Mouse (Mus musculus): ENCODE results near the gene Golt1b. TPM values are rescaled to one million over a fixed set of nuclear protein-coding genes. Genes with fewer than 3 reads are reported as not detected.
"Not testable (repeated sequence)": the region's sequence is repeated elsewhere in the genome, so short reads cannot be mapped to it uniquely, and the experiment has no call there.

The Golt1b gene
- polyA plus RNA-seq (2012; rRNA removed): 22.0 and 23.8 TPM in 2 replicates

GRCm38 (mm10) chr6:142387011-142387754 is at the start of gene Golt1b, which contains the start of gene Recql:
Gene Golt1b, plus strand, starts transcription at chr6:142387221.
Gene Recql, minus strand, starts transcription at chr6:142387087.
- peak; percentile 98 for DNase-seq (ENCODE audit: low spot score)

- DNase-seq (ENCODE audit: low spot score): no peak
Measured at GRCm38 (mm10) chr6:142338961-142339360, 48.1 kb upstream of the Golt1b start.

- no peak for DNase-seq (ENCODE audit: low spot score)
Measured at GRCm38 (mm10) chr6:142339576-142339975, 47.4 kb upstream of the Golt1b start.

- DNase-seq (ENCODE audit: low spot score): no peak
Measured at GRCm38 (mm10) chr6:142343561-142343960, 43.5 kb upstream of the Golt1b start.

- DNase-seq (ENCODE audit: low spot score): peak; percentile 72
Measured at GRCm38 (mm10) chr6:142345440-142346038, 41.5 kb upstream of the Golt1b start, which contains the start of gene Pyroxd1. Gene Pyroxd1, plus strand, starts transcription at chr6:142345654.

- no peak for DNase-seq (ENCODE audit: low spot score)
Measured at GRCm38 (mm10) chr6:142346181-142347110, 40.6 kb upstream of the Golt1b start.

- DNase-seq (ENCODE audit: low spot score): no peak
Measured at GRCm38 (mm10) chr6:142347431-142348385, 39.3 kb upstream of the Golt1b start.

- not testable (repeated sequence) for DNase-seq (ENCODE audit: low spot score)
Measured at GRCm38 (mm10) chr6:142352099-142352498, 34.9 kb upstream of the Golt1b start.

GRCm38 (mm10) chr6:142357106-142357505 is 29.9 kb upstream of the Golt1b start:
- DNase-seq (ENCODE audit: low spot score): no peak

- no peak for DNase-seq (ENCODE audit: low spot score)
Measured at GRCm38 (mm10) chr6:142362036-142362435, 25.0 kb upstream of the Golt1b start.

GRCm38 (mm10) chr6:142363019-142363576 is 23.9 kb upstream of the Golt1b start:
- no peak for DNase-seq (ENCODE audit: low spot score)

- DNase-seq (ENCODE audit: low spot score): no peak
Measured at GRCm38 (mm10) chr6:142365742-142366472, 21.1 kb upstream of the Golt1b start.

GRCm38 (mm10) chr6:142366473-142367018 is 20.5 kb upstream of the Golt1b start:
- DNase-seq (ENCODE audit: low spot score): no peak

- no peak for DNase-seq (ENCODE audit: low spot score)
Measured at GRCm38 (mm10) chr6:142367565-142367964, 19.5 kb upstream of the Golt1b start.

- no peak for DNase-seq (ENCODE audit: low spot score)
Measured at GRCm38 (mm10) chr6:142369568-142369967, 17.5 kb upstream of the Golt1b start.

GRCm38 (mm10) chr6:142377081-142377480 is 9.9 kb upstream of the Golt1b start:
- DNase-seq (ENCODE audit: low spot score): no peak

- no peak for DNase-seq (ENCODE audit: low spot score)
Measured at GRCm38 (mm10) chr6:142378576-142379330, 8.3 kb upstream of the Golt1b start.

- DNase-seq (ENCODE audit: low spot score): no peak
Measured at GRCm38 (mm10) chr6:142379961-142380360, 7.1 kb upstream of the Golt1b start.

GRCm38 (mm10) chr6:142381615-142382014 is 5.4 kb upstream of the Golt1b start:
- DNase-seq (ENCODE audit: low spot score): no peak
